ENCODE assay signal across 8 mouse cellular contexts in the genomic region with DNA sequence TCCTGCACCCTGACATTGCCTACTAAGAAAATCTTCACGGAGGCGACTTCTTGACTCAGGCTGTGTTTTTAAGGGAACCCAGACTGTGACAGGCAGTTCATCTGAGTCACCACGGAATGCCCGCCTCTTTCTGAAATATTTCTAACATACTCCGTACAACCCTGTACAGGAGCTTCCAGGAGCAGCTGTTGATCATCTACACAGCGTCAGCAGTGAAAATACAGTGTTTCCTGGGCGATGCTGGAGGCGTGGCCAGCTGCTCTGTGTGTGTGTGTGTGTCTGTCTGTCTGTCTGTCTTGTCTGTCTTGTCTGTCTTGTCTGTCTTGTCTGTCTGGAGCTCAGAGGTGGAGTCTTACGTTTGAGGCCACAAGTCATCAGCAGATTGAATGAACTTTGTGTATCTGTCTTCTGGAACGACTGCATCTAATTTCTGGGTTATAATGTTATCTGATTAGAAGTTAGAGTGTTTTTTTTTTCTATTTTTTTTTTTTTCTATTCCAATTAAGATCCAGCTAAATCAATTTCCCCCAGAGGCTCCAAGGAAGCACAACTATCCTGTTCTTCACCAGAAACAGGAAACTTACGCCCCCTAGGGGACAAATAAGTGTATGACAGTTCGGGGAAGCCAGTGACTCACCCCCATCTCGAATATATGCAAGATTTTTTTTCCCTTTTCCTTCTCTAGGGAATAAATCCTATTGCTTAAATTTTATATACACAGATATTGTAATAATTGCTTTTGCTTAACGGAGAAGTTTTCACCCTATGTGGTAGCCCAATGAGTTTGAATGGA. TPM values are rescaled to one million over a fixed set of nuclear protein-coding genes. Genes with fewer than 3 reads are reported as not detected.
A peak's percentile ranks its signal among the peaks of the same experiment; 100 is the strongest.
DNase-seq lines count a peak whose midpoint lies in the region; ATAC-seq and TF ChIP-seq lines count a peak whose summit lies in the region.
"Had no signal": no experiment of that assay in that cellular context is flagged by ENCODE, and none has a peak within 500 bp of the region (broad histone marks: within the 10 kb centered on the region; RNA-seq: fewer than 3 reads in every experiment).

No protein-coding gene starts in this region.

- no peak overlapping the region for H3K9ac ChIP-seq in liver, embryonic 11.5 days (ENCODE audit: low read depth, low read length)
- no peak overlapping the region for H3K9ac ChIP-seq in stomach, embryonic 14.5 days (replicated peaks; ENCODE audit: low read depth, low read length)
- H3K9ac ChIP-seq: lung, embryonic 15.5 days had no signal

- H3K27me3 ChIP-seq in liver, embryonic 11.5 days (replicated peaks; ENCODE audit: control insufficient read depth, insufficient read depth, low read length): no peaks in the 10 kb centered on the region; the same call in 1 of the 2 replicates
- no peaks in the 10 kb centered on the region for H3K27me3 ChIP-seq in stomach, embryonic 14.5 days (ENCODE audit: control insufficient read depth, insufficient read depth, low read length)
- H3K27me3 ChIP-seq: lung, embryonic 15.5 days had no signal

- 49% methylated on average over 14 of the region's 14 CpGs for WGBS in liver, embryonic 11.5 days
- WGBS in stomach, embryonic 14.5 days: 31% methylated on average over 14 of the region's 14 CpGs

- no peak overlapping the region for H3K4me2 ChIP-seq in liver, embryonic 11.5 days
- H3K4me2 ChIP-seq in stomach, embryonic 14.5 days (replicated peaks; ENCODE audit: low read depth, low read length): no peak overlapping the region
- H3K4me2 ChIP-seq: lung, embryonic 15.5 days had no signal

- no peak for TF ChIP-seq POLR2A in brain, embryonic 14.5 days (IDR thresholded peaks at IDR 0.05; ENCODE audit: borderline replicate concordance, extremely low read depth, insufficient read depth, insufficient read length, poor library complexity, severe bottlenecking)

- H3K4me3 ChIP-seq in liver, embryonic 11.5 days (ENCODE audit: low read depth, low read length): no peak overlapping the region
- H3K4me3 ChIP-seq in stomach, embryonic 14.5 days (ENCODE audit: low read depth, low read length): no peak overlapping the region
- H3K4me3 ChIP-seq: lung, embryonic 15.5 days had no signal

- ATAC-seq in liver, embryonic 11.5 days (replicated peaks; ENCODE audit: low FRiP score): no peak
- 0 out of 2 replicates have a peak, but pooled peaks have one; percentile 23 for ATAC-seq in stomach, embryonic 14.5 days (ENCODE audit: insufficient number of reproducible peaks, insufficient read depth, low FRiP score, low read depth)

- H3K36me3 ChIP-seq in liver, embryonic 11.5 days (ENCODE audit: control insufficient read depth, insufficient read depth, low read length): no peaks in the 10 kb centered on the region
- H3K36me3 ChIP-seq in stomach, embryonic 14.5 days (ENCODE audit: control insufficient read depth, insufficient read depth, low read length): no peaks in the 10 kb centered on the region
- H3K36me3 ChIP-seq: lung, embryonic 15.5 days had no signal

- intact Hi-C loops in heart, postnatal 10 days (cut with DNase I): no loop called here

- H3K27ac ChIP-seq in liver, embryonic 11.5 days (ENCODE audit: low read depth, low read length): no peak overlapping the region
- no peak overlapping the region for H3K27ac ChIP-seq in stomach, embryonic 14.5 days (ENCODE audit: low read length)
- H3K27ac ChIP-seq: lung, embryonic 15.5 days had no signal

- peak; percentile 18 for DNase-seq in liver
- DNase-seq in liver, embryonic 11.5 days (ENCODE audit: low spot score): no peak
- DNase-seq in Muller cell, postnatal 12 days (ENCODE audit: inconsistent ontology term): peak; percentile 63
- DNase-seq in brain, embryonic 14.5 days (ENCODE audit: low read depth): peak; percentile 65
- peak; percentile 36 to 62 for DNase-seq in heart, postnatal 10 days
- DNase-seq in lung, postnatal 10 days: peak; percentile 56

- H3K9me3 ChIP-seq in liver, embryonic 11.5 days (ENCODE audit: control insufficient read depth, low read length): no peaks in the 10 kb centered on the region
- no peaks in the 10 kb centered on the region for H3K9me3 ChIP-seq in stomach, embryonic 14.5 days (ENCODE audit: control insufficient read depth, low read depth, low read length)
- H3K9me3 ChIP-seq: lung, embryonic 15.5 days had no signal

- peak; percentile 62; the same call in 1 of the 2 replicates for TF ChIP-seq CTCF in brain, embryonic 14.5 days (IDR thresholded peaks at IDR 0.05; ENCODE audit: borderline replicate concordance, extremely low read depth, insufficient read depth, insufficient read length)

- no peaks in the 10 kb centered on the region for H3K4me1 ChIP-seq in liver, embryonic 11.5 days (replicated peaks; ENCODE audit: control insufficient read depth, insufficient read depth, low read length)
- H3K4me1 ChIP-seq in stomach, embryonic 14.5 days (ENCODE audit: control insufficient read depth, insufficient read depth, low read length): 0 out of 2 replicates have a peak, but pooled peaks cover 6% of the 10 kb centered on the region
- H3K4me1 ChIP-seq: lung, embryonic 15.5 days had no signal

RNA-seq across cellular contexts. Expression of a gene that starts 47.1 kb away (rescaled TPM):
- not detected in 2 replicates for polyA plus RNA-seq in liver, embryonic 11.5 days (2014; fragmentation: Nextera tagmentation; extraction: Ambion mirVana)
- polyA plus RNA-seq in brain, embryonic 14.5 days (2012; rRNA removed): not detected in 2 replicates
- total RNA-seq in heart, postnatal 10 days (2021): not detected
- not detected in 2 replicates for polyA plus RNA-seq in stomach, embryonic 14.5 days (2014; fragmentation: Nextera tagmentation; extraction: Ambion mirVana)
- polyA plus RNA-seq: lung, embryonic 15.5 days had no signal
